Comparison of ENCODE assay signal across 20 mouse cellular contexts in genomic region chr7:28196528-28196927, GRCm38 (mm10). TPM values are rescaled to one million over a fixed set of nuclear protein-coding genes. Genes with fewer than 3 reads are reported as not detected.
A peak's percentile ranks its signal among the peaks of the same experiment; 100 is the strongest.
DNase-seq lines count a peak whose midpoint lies in the region; ATAC-seq and TF ChIP-seq lines count a peak whose summit lies in the region.
"Had no signal": no experiment of that assay in that cellular context is flagged by ENCODE, and none has a peak within 500 bp of the region (broad histone marks: within the 10 kb centered on the region; RNA-seq: fewer than 3 reads in every experiment).

No protein-coding gene starts in this region.

- no peaks in the 10 kb centered on the region for H3K27me3 ChIP-seq in kidney, embryonic 16.5 days (ENCODE audit: insufficient read depth, low read length)
- H3K27me3 ChIP-seq: heart, embryonic 15.5 days; liver, embryonic 15.5 days had no signal

- H3K27ac ChIP-seq in kidney, embryonic 16.5 days (ENCODE audit: low read length): 0 out of 2 replicates have a peak overlapping the region, but pooled peaks have one; percentile 35
- no peak overlapping the region for H3K27ac ChIP-seq in left cerebral cortex, adult 2 months
- H3K27ac ChIP-seq: heart, embryonic 15.5 days; hindbrain, embryonic 14.5 days; layer of hippocampus, adult 2 months; liver, embryonic 15.5 days had no signal

- H3K36me3 ChIP-seq in kidney, embryonic 16.5 days (ENCODE audit: insufficient read depth, low read length): peaks cover 34% of the 10 kb centered on the region; the same call in 1 of the 2 replicates
- H3K36me3 ChIP-seq: liver, embryonic 15.5 days had no signal

- no peaks in the 10 kb centered on the region for H3K9me3 ChIP-seq in kidney, embryonic 16.5 days (ENCODE audit: low read length)
- H3K9me3 ChIP-seq: G1E; heart, embryonic 15.5 days; liver, embryonic 15.5 days had no signal

- DNase-seq in adrenal gland, postnatal 10 days: peak; percentile 54
- DNase-seq in adrenal gland, postnatal 4 days (ENCODE audit: low spot score in 2 of 2): no peak
- DNase-seq in embryo, embryonic 10.5 days (ENCODE audit: low spot score): peak; percentile 7
- DNase-seq in embryo, embryonic 11 days: no peak
- no peak for DNase-seq in kidney, postnatal 10 days
- DNase-seq in gastrocnemius, postnatal 14 days: peak; percentile 80
- DNase-seq in left cerebral cortex, adult 2 months (ENCODE audit: extremely low spot score in 1 of 2, low spot score in 2 of 2): no peak
- DNase-seq: cerebellum, adult 9-10 months; midbrain, embryonic 14.5 days; spleen, adult 18-20 months; thymus, adult 18-20 months had no signal

- intact Hi-C loops in gastrocnemius, postnatal 14 days (cut with DNase I; ENCODE audit: low total_unique reads): no loop called here
- intact Hi-C loops in left cerebral cortex, adult 2 months (cut with DNase I): no loop called here

- 38% methylated on average over 14 of the region's 14 CpGs for WGBS in kidney, embryonic 16.5 days

- no peak overlapping the region for H3K4me2 ChIP-seq in kidney, embryonic 16.5 days (replicated peaks; ENCODE audit: low read depth, low read length)
- H3K4me2 ChIP-seq: heart, embryonic 15.5 days; hindbrain, embryonic 14.5 days; liver, embryonic 15.5 days had no signal

- H3K4me1 ChIP-seq in kidney, embryonic 16.5 days (ENCODE audit: insufficient read depth, low read length): no peaks in the 10 kb centered on the region
- H3K4me1 ChIP-seq: heart, embryonic 15.5 days; liver, embryonic 15.5 days had no signal

- no peak for TF ChIP-seq CTCF in left cerebral cortex, adult 2 months (IDR thresholded peaks at IDR 0.05)

- H3K9ac ChIP-seq in kidney, embryonic 16.5 days (replicated peaks; ENCODE audit: low read length): no peak overlapping the region
- H3K9ac ChIP-seq: heart, embryonic 15.5 days; hindbrain, embryonic 14.5 days; liver, embryonic 15.5 days had no signal

- H3K4me3 ChIP-seq in kidney, embryonic 16.5 days (ENCODE audit: low read length): no peak overlapping the region
- H3K4me3 ChIP-seq in left cerebral cortex, adult 2 months: no peak overlapping the region
- H3K4me3 ChIP-seq: heart, embryonic 15.5 days; layer of hippocampus, adult 2 months; liver, embryonic 15.5 days had no signal

- ATAC-seq in kidney, embryonic 16.5 days (ENCODE audit: low FRiP score, low TSS enrichment): peak; percentile 58; the same call in 1 of the 2 replicates
- ATAC-seq: CD4-positive, CD25-positive, alpha-beta regulatory T cell, adult 4 months; intestine, postnatal 0 days; lung, postnatal 0 days had no signal

RNA-seq across cellular contexts. Expression of gene Dyrk1b, which starts 17.3 kb away (rescaled TPM):
- 10 to 100 TPM; 35.6 to 48.1 TPM for total RNA-seq in adrenal gland, postnatal 10 days (2021)
- 10 to 100 TPM; 40.9 to 41.9 TPM for total RNA-seq in adrenal gland, postnatal 4 days (2021)
- polyA plus RNA-seq in kidney, embryonic 16.5 days (2015; fragmentation: Nextera tagmentation; extraction: Ambion mirVana): 15.2 and 16.2 TPM in 2 replicates
- 100 to 1,000 TPM; 129 to 156 TPM for total RNA-seq in gastrocnemius, postnatal 14 days (2021)
- 10 to 100 TPM; 49.8 to 50.2 TPM for total RNA-seq in left cerebral cortex, adult 2 months (2021)

RNA-seq across cellular contexts. Expression of gene Fbl, which starts 27.0 kb away (rescaled TPM):
- 10 to 100 TPM; 84.3 to 96.3 TPM for total RNA-seq in adrenal gland, postnatal 10 days (2021)
- 100 to 1,000 TPM; 102 to 119 TPM for total RNA-seq in adrenal gland, postnatal 4 days (2021)
- 108 and 115 TPM in 2 replicates for polyA plus RNA-seq in kidney, embryonic 16.5 days (2015; fragmentation: Nextera tagmentation; extraction: Ambion mirVana)
- 10 to 100 TPM; 23.7 to 31.0 TPM for total RNA-seq in gastrocnemius, postnatal 14 days (2021)
- 10 to 100 TPM; 50.0 to 52.1 TPM for total RNA-seq in left cerebral cortex, adult 2 months (2021)

Comparison
In these comparisons a context has a peak if more than half of its experiments do, and no peak if none do; other contexts are left out.
1. DNase-seq: peak in adrenal gland, postnatal 10 days (single experiment), embryo, embryonic 10.5 days (single experiment) and gastrocnemius, postnatal 14 days (single experiment); none in adrenal gland, postnatal 4 days (0 of 2), embryo, embryonic 11 days (single experiment), kidney, postnatal 10 days (single experiment) and left cerebral cortex, adult 2 months (0 of 2).